Mouse (Mus musculus): ENCODE measurements at regions not wholly inside any gene's neighbourhood (a gene's known extent, or its start where the extent isn't known, plus 50 kb on each side); places are given as distances from the start of the nearest gene placed in this dataset.
A peak's percentile ranks its signal among the peaks of the same experiment; 100 is the strongest.

- DNase-seq (ENCODE audit: extremely low read depth, low read depth, low spot score), result no peak
These were observed 105.1 kb upstream of the Zwint start for GRCm38 (mm10) chr10:72549564-72549963.

- DNase-seq (ENCODE audit: extremely low read depth, low read depth, low spot score), result no peak
These were observed 103.1 kb upstream of the Zwint start for GRCm38 (mm10) chr10:72551561-72551960.

GRCm38 (mm10) chr10:72573991-72574652, 80.5 kb upstream of the Zwint start:
- DNase-seq (ENCODE audit: extremely low read depth, low read depth, low spot score), result no peak

GRCm38 (mm10) chr10:72577713-72578112, 76.9 kb upstream of the Zwint start:
- DNase-seq (ENCODE audit: extremely low read depth, low read depth, low spot score), result no peak

- DNase-seq (ENCODE audit: extremely low read depth, low read depth, low spot score), result no peak
These were observed 76.1 kb upstream of the Zwint start for GRCm38 (mm10) chr10:72578501-72578900.

- peak; percentile 3 for DNase-seq (ENCODE audit: extremely low read depth, low read depth, low spot score)
These were observed 73.3 kb upstream of the Zwint start for GRCm38 (mm10) chr10:72581311-72581710.

GRCm38 (mm10) chr10:72588561-72588960, 66.1 kb upstream of the Zwint start:
- DNase-seq (ENCODE audit: extremely low read depth, low read depth, low spot score), result no peak

- DNase-seq (ENCODE audit: extremely low read depth, low read depth, low spot score), result no peak
These were observed 61.6 kb upstream of the Zwint start for GRCm38 (mm10) chr10:72593049-72593448.

All from fat pad, adult 2 months (tissue).